Mouse (Mus musculus): ENCODE measurements around the gene Ung. TPM values are rescaled to one million over a fixed set of nuclear protein-coding genes. Genes with fewer than 3 reads are reported as not detected.
A peak's percentile ranks its signal among the peaks of the same experiment; 100 is the strongest.

Gene Ung
- 1 to 10 TPM; 2.6 to 3.1 TPM for total RNA-seq (2021)
- long read RNA-seq, experiment 1, partial matches to known transcripts = 0 of 2 reads
- long read RNA-seq, experiment 1, other reads (novel, unspliced or antisense) = 0 of 2 reads
- long read RNA-seq, experiment 2, partial matches to known transcripts = 0 of 1 reads
- long read RNA-seq, experiment 2, other reads (novel, unspliced or antisense) = 0 of 1 reads

DNA sequence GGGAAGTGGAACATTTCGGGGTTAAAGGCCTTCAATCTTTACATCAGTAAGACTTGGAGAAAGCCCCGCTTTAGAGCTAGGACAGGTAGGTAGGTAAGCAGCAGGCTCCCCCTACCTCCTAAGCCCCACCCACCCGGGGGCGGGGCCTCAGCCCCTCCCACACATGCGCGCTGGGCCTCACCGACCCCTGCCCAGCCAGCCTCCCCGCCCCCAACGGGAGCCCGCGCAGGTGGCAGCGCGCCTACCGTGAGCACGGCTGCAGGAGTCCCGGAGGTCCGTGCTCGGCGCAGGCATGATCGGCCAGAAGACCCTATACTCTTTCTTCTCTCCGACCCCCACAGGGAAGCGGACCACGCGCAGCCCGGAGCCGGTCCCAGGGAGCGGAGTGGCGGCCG, at the start of gene Ung:
Gene Ung (plus strand): TSS at position 176 of the 395 bp plus-strand sequence.
- intact Hi-C loops (cut with DNase I) = loop anchor here (5.0 kb wide), 1 partner anchor 78 kb away; no protein-coding TSS in a partner anchor
- peak in 1 of 2 experiments; percentile 34 for DNase-seq (ENCODE audit: extremely low spot score in 1 of 2, low spot score in 2 of 2)
- H3K27ac ChIP-seq = peak within 1 kb of the TSS; percentile 1; the same call in 1 of the 2 replicates
- TF ChIP-seq CTCF (IDR thresholded peaks at IDR 0.05) = no peak
- H3K4me3 ChIP-seq = peak within 1 kb of the TSS; percentile 76

DNA sequence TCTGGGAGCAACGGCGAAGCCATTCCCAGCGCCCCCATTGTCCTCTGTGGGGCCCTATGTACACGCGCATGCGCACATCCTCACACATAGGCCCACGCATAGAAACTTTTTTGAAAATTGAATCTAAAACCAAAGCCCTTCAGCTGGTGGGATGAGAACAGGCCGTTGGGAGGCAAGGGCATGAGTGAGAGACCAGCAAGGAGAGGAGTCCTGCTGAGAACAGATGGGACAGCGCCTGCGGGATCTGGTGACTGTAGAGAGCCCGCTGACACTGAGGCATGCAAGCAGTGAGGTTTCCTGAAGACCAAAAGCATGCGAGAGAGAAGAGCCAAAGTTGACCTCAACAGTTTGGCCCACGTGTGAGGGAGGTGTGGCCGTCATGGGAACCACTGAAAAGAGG, 44.7 kb upstream of the Ung start:
- Histone ChIP-seq H3K4me3 (no peak overlapping the region), H3K27ac (no peak overlapping the region)
- intact Hi-C loops (cut with DNase I) = no loop called here
- DNase-seq (ENCODE audit: extremely low spot score in 1 of 2, low spot score in 2 of 2) = no peak
- TF ChIP-seq CTCF (IDR thresholded peaks at IDR 0.05) = no peak

DNA sequence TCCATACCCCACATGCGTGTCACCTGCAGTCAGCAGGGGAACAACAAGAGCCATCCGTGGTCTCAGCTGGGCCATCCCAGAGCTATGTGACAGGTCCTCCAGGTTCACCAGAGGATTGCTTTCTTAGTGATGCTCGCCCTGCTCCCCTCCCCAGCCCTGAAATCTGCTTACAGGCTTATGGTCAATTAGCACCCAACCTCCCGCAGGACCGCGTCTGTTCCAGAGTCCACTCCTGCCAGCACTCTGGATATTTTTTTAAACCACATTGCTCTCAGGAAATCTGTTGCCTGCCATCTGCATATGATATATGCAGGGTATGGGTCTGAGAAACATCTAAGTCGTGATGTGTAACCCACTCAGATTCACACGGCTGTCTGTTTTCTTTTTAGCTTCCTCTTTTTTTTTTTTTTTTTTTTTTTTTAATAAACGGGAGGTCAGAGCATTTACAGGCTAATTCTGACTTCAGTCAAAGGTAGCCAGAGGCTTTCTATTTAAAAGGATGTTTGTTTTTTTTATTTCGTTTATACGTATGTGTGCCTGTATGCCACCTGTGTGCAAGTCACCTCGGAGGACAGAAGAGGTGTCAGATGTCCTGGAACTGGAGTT, 42.2 kb upstream of the Ung start:
- no peak for TF ChIP-seq CTCF (IDR thresholded peaks at IDR 0.05)
- Histone ChIP-seq H3K27ac (peak overlapping the region; percentile 74), H3K4me3 (peak overlapping the region; percentile 19; the same call in 1 of the 2 replicates)
- no peak for DNase-seq (ENCODE audit: extremely low spot score in 1 of 2, low spot score in 2 of 2)
- intact Hi-C loops (cut with DNase I) = no loop called here

DNA sequence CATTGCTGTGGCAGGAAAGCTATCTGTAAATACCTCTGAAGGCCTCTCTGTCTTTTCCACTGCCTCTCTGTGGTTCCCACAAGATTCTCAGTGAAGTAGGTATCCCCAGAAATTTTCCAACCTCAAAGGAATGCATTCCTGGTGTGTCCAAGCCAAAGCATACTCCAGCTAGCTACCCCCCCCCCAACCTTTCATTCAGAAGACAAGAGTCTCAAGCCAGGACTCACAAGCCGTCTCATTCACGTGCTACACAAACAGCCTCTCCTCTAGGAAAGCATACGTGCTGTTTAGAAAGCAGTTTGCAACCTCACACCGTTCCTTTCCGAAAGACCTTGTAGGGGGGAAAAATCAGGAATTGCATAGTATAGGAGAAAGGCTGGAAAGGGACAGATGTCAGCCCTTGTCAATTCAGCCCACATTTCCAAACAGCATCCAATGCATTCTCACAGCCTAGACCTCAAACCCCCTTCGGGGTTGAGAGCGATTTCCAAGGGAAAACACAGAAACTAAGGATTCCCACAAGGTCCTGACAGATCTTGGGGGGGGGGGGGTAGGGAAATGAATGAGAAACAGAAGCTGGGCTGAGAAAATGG, 39.7 kb upstream of the Ung start:
- DNase-seq (ENCODE audit: extremely low spot score in 1 of 2, low spot score in 2 of 2) = no peak
- peak overlapping the region; percentile 79 for H3K4me3 ChIP-seq
- intact Hi-C loops (cut with DNase I) = loop anchor here (5.0 kb wide), 1 partner anchor 37 kb away; the partner anchor contains the start of gene Alkbh2
- no peak for TF ChIP-seq CTCF (IDR thresholded peaks at IDR 0.05)
- peak overlapping the region; percentile 99 for H3K27ac ChIP-seq

DNA sequence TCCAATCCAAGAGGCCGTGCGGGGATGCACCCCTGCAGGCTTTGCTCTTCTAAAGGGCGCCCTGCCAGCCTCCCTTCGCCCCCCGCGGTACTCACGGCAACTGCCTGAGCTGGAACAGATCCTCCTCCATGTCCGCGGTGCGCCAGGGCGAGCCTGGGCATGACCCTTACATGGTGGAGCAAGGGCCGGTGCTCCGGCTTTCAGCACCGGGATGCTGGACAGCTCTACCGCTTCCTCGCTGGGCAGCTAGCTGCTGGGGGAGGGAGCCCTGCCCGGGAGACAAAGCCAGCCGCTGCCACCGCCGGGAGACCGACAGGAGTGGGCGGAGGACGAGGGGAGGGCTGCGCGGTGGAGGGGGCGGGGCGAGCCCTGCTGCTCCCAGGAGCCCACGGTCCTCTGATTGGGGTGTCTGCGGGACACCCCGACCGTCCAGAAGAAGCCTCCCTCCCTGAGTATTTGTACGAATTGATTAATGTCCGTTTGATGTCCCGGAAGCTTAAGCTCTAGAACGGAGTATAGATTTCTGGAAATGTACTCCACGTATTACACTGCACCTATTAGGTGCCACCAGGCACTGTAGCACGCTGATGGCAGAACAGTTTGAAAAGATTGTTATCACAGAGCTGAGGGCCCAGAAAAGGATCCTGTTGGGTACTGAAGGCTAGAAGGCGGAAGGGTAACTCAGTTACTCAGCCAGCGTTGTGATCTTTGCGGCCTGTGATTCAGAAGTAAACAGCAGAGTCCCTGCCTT, 39.0 kb upstream of the Ung start, which contains the start of gene Svop:
Gene Svop (minus strand): TSS at position 514 of the 751 bp plus-strand sequence.
- intact Hi-C loops (cut with DNase I) = loop anchor here (5.0 kb wide), 1 partner anchor 36 kb away; the partner anchor contains the start of gene Alkbh2
- TF ChIP-seq CTCF (IDR thresholded peaks at IDR 0.05) = no peak
- DNase-seq (ENCODE audit: extremely low spot score in 1 of 2, low spot score in 2 of 2) = peak; percentile 81 to 82

DNA sequence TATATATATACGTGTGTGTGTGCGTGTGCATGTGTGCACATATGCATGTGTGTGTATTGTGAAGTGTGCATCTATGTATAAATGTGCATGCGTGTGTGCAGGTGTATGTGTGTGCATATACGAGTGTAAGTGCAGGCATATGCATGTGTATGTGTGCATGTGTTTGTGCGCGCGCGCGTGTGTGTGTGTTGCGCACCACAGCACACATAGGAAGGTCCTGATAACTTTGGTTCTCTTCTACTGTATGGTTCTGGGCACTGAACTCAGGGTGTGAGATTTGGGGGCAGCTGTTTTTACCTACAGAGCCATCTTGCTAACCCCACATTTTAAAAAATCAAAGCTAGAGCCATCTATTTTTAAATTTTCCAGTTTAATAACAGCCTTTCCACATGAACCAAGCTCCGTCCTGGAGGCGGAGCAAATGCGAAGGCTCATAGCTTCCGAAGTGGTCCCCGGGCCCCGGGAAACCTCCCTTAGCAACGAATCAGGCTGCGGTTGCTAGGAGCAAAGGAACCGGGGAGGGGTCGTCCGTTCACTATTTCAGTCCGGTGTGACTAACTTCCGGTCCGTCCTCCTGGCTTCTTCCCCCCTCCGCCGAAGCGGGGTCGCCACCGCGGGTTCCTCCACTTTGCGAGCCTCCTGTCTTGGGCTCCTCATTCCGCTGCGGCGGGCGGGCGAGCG, 30.3 kb upstream of the Ung start:
- DNase-seq (ENCODE audit: extremely low spot score in 1 of 2, low spot score in 2 of 2) = peak; percentile 91 to 96
- peak overlapping the region; percentile 80 for H3K4me3 ChIP-seq
- no peak for TF ChIP-seq CTCF (IDR thresholded peaks at IDR 0.05)
- peak overlapping the region; percentile 82 for H3K27ac ChIP-seq
- intact Hi-C loops (cut with DNase I) = loop anchor here (1.0 kb wide), 1 partner anchor 48 kb away; no protein-coding TSS in a partner anchor

More for the DNA sequence above, 39.0 kb upstream of the Ung start, which contains the start of gene Svop:
- H3K4me3 ChIP-seq = peak within 1 kb of the TSS; percentile 79
- H3K27ac ChIP-seq = peak within 1 kb of the TSS; percentile 99

DNA sequence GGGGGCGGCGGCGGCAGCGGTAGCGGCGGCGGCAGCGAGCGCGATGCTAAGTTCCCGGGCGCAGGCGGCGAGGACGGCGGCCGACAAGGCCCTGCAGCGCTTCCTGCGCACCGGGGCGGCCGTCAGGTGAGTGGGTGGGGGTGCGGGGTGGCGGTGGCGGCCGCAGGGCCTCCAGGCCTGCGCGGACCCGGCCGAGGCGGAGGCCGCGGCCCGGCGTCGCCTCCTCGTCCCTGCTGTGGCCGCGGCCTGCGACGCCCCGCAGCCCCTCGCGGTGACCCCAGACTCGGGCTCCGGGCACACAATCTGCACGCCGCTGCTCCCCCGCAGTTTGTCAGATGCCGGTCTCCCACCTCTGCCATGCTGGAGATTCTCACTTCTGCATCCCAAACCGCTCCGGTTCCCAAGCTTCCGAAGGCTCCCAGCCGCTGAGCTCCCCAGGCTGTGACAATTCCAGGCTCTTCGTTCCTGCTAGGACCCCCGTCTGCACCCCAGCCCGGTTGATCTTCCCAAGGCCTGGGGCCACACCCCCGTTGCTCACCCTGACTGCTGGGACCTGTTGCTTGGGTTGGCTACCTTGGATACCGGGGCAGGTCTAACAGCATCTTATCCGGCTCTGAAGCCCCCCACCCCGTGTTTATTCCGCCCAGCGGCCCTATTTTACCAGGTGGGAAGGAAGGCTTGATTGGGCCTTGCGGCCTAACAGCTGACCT, 29.6 kb upstream of the Ung start:
- peak overlapping the region; percentile 80 for H3K4me3 ChIP-seq
- no peak for TF ChIP-seq CTCF (IDR thresholded peaks at IDR 0.05)
- intact Hi-C loops (cut with DNase I) = loop anchor here (1.0 kb wide), 1 partner anchor 48 kb away; no protein-coding TSS in a partner anchor
- no peak for DNase-seq (ENCODE audit: extremely low spot score in 1 of 2, low spot score in 2 of 2)
- peak overlapping the region; percentile 82 for H3K27ac ChIP-seq

DNA sequence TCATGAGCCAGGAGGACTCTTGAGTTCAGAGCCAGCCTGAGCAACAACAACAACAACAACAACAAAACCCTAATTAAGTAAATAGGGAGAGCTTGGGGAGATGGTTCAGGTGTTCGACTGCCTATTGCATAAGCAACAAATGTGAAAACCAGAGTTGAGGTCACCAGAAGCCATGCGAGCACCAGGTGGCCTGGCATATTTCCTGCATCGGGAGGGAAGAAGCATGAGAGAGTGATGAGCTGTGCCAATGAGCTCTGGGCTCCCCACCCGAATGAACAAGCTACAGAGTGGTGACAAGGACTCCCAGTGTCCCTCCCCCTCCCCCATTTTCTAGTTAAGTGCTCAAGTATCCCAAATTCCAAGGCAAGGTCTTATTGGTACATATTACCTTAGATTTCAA, 28.3 kb upstream of the Ung start:
- intact Hi-C loops (cut with DNase I) = no loop called here
- Histone ChIP-seq H3K27ac (peak overlapping the region; percentile 0; the same call in 1 of the 2 replicates), H3K4me3 (no peak overlapping the region)
- no peak for TF ChIP-seq CTCF (IDR thresholded peaks at IDR 0.05)
- DNase-seq (ENCODE audit: extremely low spot score in 1 of 2, low spot score in 2 of 2) = no peak

DNA sequence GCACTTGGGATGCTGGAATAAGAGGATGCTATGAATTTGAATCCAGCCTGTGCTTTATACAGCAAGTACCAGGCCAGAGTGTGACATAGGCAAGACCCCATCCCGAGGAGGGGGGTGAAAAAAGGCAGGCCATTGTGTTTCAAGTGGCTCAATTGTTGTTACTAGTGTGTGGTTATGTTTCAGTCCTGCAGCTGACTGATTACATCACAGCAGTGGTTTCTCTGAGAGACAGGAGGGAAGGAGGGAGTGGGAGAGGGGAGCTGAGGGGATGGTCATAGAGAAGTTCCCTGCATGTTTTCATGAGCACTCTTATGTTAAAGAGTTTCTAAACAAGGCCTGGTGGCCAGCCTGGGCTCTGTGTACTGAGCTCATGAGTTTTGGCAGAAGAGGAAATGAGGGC, 27.4 kb upstream of the Ung start:
- H3K27ac ChIP-seq = no peak overlapping the region; the same call in 1 of the 2 replicates
- DNase-seq (ENCODE audit: extremely low spot score in 1 of 2, low spot score in 2 of 2) = no peak
- intact Hi-C loops (cut with DNase I) = no loop called here
- H3K4me3 ChIP-seq = no peak overlapping the region
- TF ChIP-seq CTCF (IDR thresholded peaks at IDR 0.05) = no peak

DNA sequence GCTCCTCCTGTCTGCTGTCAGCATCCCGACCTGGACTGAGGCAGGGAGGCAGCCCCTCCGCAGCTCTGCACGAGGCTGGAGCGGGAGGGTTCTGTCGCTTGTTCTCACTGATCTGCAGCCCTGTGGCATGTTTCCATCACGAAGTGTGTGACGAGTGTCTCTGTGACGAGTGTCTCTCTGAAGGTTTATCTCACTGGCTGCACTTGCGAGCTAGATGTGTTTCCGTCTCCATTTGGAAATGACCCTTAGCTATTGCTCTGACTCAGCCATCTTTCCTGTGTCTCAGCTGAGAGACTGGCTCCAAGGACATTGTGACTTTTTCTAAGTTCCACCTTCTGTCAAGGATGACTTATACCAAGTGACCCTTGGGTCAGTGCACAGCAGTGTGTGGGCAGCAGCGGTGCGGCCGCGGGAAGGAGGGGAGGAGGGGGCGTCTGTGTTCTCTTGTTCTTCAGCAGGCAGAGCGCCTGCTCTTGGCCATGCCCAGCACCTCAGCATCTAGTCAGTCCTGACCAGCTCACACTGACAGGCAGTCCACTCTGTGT, 23.7 kb upstream of the Ung start:
- no peak for TF ChIP-seq CTCF (IDR thresholded peaks at IDR 0.05)
- DNase-seq (ENCODE audit: extremely low spot score in 1 of 2, low spot score in 2 of 2) = no peak
- intact Hi-C loops (cut with DNase I) = no loop called here
- H3K27ac ChIP-seq = no peak overlapping the region
- H3K4me3 ChIP-seq = no peak overlapping the region
